Mouse (Mus musculus): Measurements from ENCODE around the gene Nek8.

DNA sequence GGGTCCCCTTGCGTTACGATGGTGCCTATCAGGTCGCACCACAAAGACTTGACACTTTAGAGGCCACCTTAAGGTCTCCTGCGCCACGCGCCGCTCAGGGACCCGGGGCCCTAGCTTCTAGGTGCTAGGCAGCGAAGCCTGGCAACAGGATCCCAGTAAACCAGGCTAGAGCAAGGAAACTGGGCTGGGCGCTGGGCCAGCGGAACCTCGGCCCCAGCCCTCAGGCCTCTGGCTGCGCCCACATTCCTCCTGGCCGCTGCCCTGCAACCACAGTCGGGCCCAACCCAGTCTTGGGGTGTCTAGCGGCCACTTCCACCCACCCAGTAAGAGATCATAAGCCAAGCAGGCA, 10.7 kb downstream of the Nek8 start:
- TF ChIP-seq CTCF (IDR thresholded peaks at IDR 0.05; ENCODE audit: borderline replicate concordance, insufficient read depth, low read depth, low read length), result no peak
- no peak for TF ChIP-seq POLR2A (IDR thresholded peaks at IDR 0.05; ENCODE audit: borderline replicate concordance, insufficient read depth, low read length)

All from cerebellum, adult 2 months (tissue).